ENCODE assay signal across 17 mouse cellular contexts in genomic region chr13:55843700-55844099, GRCm38 (mm10). TPM values are rescaled to one million over a fixed set of nuclear protein-coding genes. Genes with fewer than 3 reads are reported as not detected.
A peak's percentile ranks its signal among the peaks of the same experiment; 100 is the strongest.
DNase-seq lines count a peak whose midpoint lies in the region; ATAC-seq and TF ChIP-seq lines count a peak whose summit lies in the region.
"Had no signal": no experiment of that assay in that cellular context is flagged by ENCODE, and none has a peak within 500 bp of the region (broad histone marks: within the 10 kb centered on the region; RNA-seq: fewer than 3 reads in every experiment).

No protein-coding gene starts in this region.

- WGBS in lung, embryonic 14.5 days: 88% methylated on average over 1 of the region's 1 CpGs
- WGBS in small intestine, adult 2 months: 100% methylated on average over 1 of the region's 1 CpGs

- no peak for TF ChIP-seq POLR2A in small intestine, adult 2 months (IDR thresholded peaks at IDR 0.05; ENCODE audit: low read depth, low read length)

- H3K27ac ChIP-seq in gastrocnemius, adult 2 months: no peak overlapping the region
- no peak overlapping the region for H3K27ac ChIP-seq in lung, embryonic 14.5 days (ENCODE audit: low read depth)
- H3K27ac ChIP-seq in small intestine, adult 2 months (ENCODE audit: insufficient read depth, low read depth, low read length): no peak overlapping the region
- H3K27ac ChIP-seq: liver, embryonic 15.5 days; midbrain, embryonic 13.5 days had no signal

- H3K4me2 ChIP-seq in lung, embryonic 14.5 days: no peak overlapping the region
- H3K4me2 ChIP-seq: liver, embryonic 15.5 days; midbrain, embryonic 13.5 days had no signal

- H3K4me1 ChIP-seq in lung, embryonic 14.5 days (ENCODE audit: insufficient read depth): peaks cover 8% of the 10 kb centered on the region
- H3K4me1 ChIP-seq in small intestine, adult 2 months (ENCODE audit: control insufficient read depth, insufficient read depth, insufficient read length, low read length): peaks cover 14% of the 10 kb centered on the region; the same call in 1 of the 2 replicates

- DNase-seq in gastrocnemius, adult 2 months: no peak
- no peak for DNase-seq in gastrocnemius, postnatal 36 days
- DNase-seq in lung, embryonic 14.5 days: no peak
- DNase-seq in lung, postnatal 4 days: no peak
- peak; percentile 6 for DNase-seq in MEL-GATA-1-ER (ENCODE audit: extremely low read depth, low read depth)
- no peak for DNase-seq in cerebellum, postnatal 4 days (ENCODE audit: low spot score in 2 of 2)
- DNase-seq in gastrocnemius, postnatal 4 days (ENCODE audit: low spot score in 2 of 2): no peak
- DNase-seq: adrenal gland, postnatal 14 days; cerebellum, postnatal 25 days; thymus, postnatal 36 days had no signal

- intact Hi-C loops in gastrocnemius, adult 2 months (cut with DNase I): no loop called here
- intact Hi-C loops in gastrocnemius, postnatal 36 days (cut with DNase I): no loop called here

- no peak overlapping the region for H3K9ac ChIP-seq in lung, embryonic 14.5 days
- H3K9ac ChIP-seq: liver, embryonic 15.5 days; midbrain, embryonic 13.5 days had no signal

- H3K36me3 ChIP-seq in lung, embryonic 14.5 days (ENCODE audit: insufficient read depth): no peaks in the 10 kb centered on the region
- H3K36me3 ChIP-seq in small intestine, adult 2 months (ENCODE audit: control insufficient read depth, insufficient read depth, low read length): no peaks in the 10 kb centered on the region
- H3K36me3 ChIP-seq: liver, embryonic 15.5 days; midbrain, embryonic 13.5 days had no signal

- H3K27me3 ChIP-seq in lung, embryonic 14.5 days (ENCODE audit: insufficient read depth, low read length): peaks cover 39% of the 10 kb centered on the region
- H3K27me3 ChIP-seq in small intestine, adult 2 months (ENCODE audit: control insufficient read depth, insufficient read depth, low read length): no peaks in the 10 kb centered on the region

- TF ChIP-seq CTCF in gastrocnemius, adult 2 months (IDR thresholded peaks at IDR 0.05): peak; percentile 51
- TF ChIP-seq CTCF in lung, embryonic 14.5 days (IDR thresholded peaks at IDR 0.05; ENCODE audit: low read depth): peak; percentile 57
- TF ChIP-seq CTCF in small intestine, adult 2 months (IDR thresholded peaks at IDR 0.05; ENCODE audit: extremely low read depth, insufficient read length, insufficient replicate concordance, low read depth, low read length): peak; percentile 43; the same call in 1 of the 2 replicates

- no peak overlapping the region for H3K4me3 ChIP-seq in gastrocnemius, adult 2 months
- H3K4me3 ChIP-seq in lung, embryonic 14.5 days (ENCODE audit: low read depth, low read length): no peak overlapping the region
- H3K4me3 ChIP-seq in small intestine, adult 2 months (ENCODE audit: low read depth, low read length): no peak overlapping the region
- H3K4me3 ChIP-seq: erythroblast, embryonic 14.5 days; liver, embryonic 15.5 days; midbrain, embryonic 13.5 days had no signal

- no peaks in the 10 kb centered on the region for H3K9me3 ChIP-seq in lung, embryonic 14.5 days (ENCODE audit: low read depth, low read length)
- H3K9me3 ChIP-seq: midbrain, embryonic 13.5 days had no signal

- no peak for ATAC-seq in lung, embryonic 14.5 days (ENCODE audit: insufficient read depth)
- ATAC-seq: intestine, embryonic 16.5 days; midbrain, embryonic 13.5 days had no signal

RNA-seq across cellular contexts. Expression of gene Pitx1, which starts 7.7 kb away (rescaled TPM):
- total RNA-seq in gastrocnemius, adult 2 months (2021): under 1 TPM; 0.15 to 0.22 TPM
- under 1 TPM; 0.17 to 0.48 TPM for total RNA-seq in gastrocnemius, postnatal 36 days (2021)
- 0.28 TPM in 1 of 2 replicates, not detected in the other for polyA plus RNA-seq in lung, embryonic 14.5 days (2014; fragmentation: Nextera tagmentation; extraction: Ambion mirVana)
- 14.6 and 20.3 TPM in 2 replicates for polyA plus RNA-seq in small intestine, adult 2 months (2012; rRNA removed)
- 1 to 10 TPM; 5.3 to 5.8 TPM for total RNA-seq in gastrocnemius, postnatal 4 days (2021)
- total RNA-seq: adrenal gland, postnatal 14 days; layer of hippocampus, postnatal 10 days; neutrophil, adult 5-6 weeks had no signal

RNA-seq across cellular contexts. Expression of gene Catsper3, which starts 59.3 kb away (rescaled TPM):
- total RNA-seq in gastrocnemius, adult 2 months (2021): under 1 TPM; 0.23 to 0.39 TPM
- total RNA-seq in gastrocnemius, postnatal 36 days (2021): under 1 TPM in 1 of 2 experiments, not detected in 1; 0.20 TPM
- polyA plus RNA-seq in lung, embryonic 14.5 days (2014; fragmentation: Nextera tagmentation; extraction: Ambion mirVana): 0.18 TPM in 1 of 2 replicates, not detected in the other
- 0.06 TPM in 1 of 2 replicates, not detected in the other for polyA plus RNA-seq in small intestine, adult 2 months (2012; rRNA removed)
- total RNA-seq in gastrocnemius, postnatal 4 days (2021): not detected
- total RNA-seq: adrenal gland, postnatal 14 days; neutrophil, adult 5-6 weeks had no signal
- polyA plus RNA-seq: erythroblast, embryonic 14.5 days; intestine, embryonic 16.5 days; liver, embryonic 15.5 days had no signal

Comparison
In these comparisons a context has a peak if more than half of its experiments do, and no peak if none do; other contexts are left out.
1. RNA of gene Pitx1, which starts 7.7 kb away (total RNA-seq): 5.3 to 5.8 TPM in gastrocnemius, postnatal 4 days; 0.17 to 0.48 TPM in gastrocnemius, postnatal 36 days and 0.15 to 0.22 TPM in gastrocnemius, adult 2 months; every median in the first group is over 4 times any median in the second.
2. Peak in every context shown above with its lines, with median percentiles within 50 percentile points of each other: CTCF ChIP-seq.